Mouse (Mus musculus) NIH3T3 (cell line): Measurements from ENCODE around the gene Pdgfc.
"Not testable (repeated sequence)": the region's sequence is repeated elsewhere in the genome, so short reads cannot be mapped to it uniquely, and the experiment has no call there.

Experiments
- DNase-seq: peaks from one replicate; pipeline ENCODE4 v3.0.0-alpha.2; 2012; ENCODE audit warnings: low read depth

The Pdgfc gene

DNA sequence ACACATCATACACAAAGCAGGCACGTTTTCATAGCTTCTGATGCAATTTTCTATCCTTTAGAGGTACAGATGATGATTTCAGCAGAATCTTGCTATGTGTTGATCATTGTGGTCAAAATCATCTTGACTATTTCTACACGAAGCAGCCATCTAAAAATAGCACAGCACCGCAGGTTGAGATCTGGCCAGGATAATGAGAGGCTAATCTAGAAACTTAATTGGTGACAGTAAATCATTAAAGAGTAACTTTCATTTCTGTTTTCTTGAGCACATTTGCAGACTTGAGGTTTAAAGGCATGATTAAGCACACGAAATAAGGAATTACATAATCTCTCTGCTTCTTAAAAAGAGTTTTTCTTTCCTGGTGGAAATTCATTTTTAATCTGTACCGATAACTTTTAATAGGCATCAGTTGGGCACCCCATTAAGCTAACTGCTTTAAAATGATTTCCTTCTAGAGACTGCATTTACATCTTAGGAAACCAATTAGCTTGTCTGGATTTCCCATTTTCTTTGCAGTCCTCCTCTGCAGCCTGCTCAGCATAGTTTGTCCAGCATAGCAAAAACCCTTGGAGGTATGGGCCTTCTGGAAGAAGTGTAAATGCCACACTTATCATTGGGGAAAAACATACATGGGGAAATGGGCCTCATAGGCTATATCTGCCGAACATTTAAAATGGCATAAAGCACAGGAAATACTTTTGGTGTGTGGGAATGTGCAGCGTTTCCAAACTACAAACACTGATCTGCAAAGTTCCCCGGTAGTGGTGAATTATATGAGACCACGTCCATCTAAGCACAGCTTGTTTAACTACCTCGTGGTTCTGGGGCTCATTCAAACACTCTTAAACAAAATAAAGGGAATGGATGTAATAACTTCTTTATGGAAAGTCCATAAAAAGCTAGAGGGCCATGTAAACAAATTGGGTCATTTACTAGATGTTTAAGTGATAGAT lies 10.7 kb downstream of the Pdgfc start:
- peak; percentile 55 for DNase-seq

DNA sequence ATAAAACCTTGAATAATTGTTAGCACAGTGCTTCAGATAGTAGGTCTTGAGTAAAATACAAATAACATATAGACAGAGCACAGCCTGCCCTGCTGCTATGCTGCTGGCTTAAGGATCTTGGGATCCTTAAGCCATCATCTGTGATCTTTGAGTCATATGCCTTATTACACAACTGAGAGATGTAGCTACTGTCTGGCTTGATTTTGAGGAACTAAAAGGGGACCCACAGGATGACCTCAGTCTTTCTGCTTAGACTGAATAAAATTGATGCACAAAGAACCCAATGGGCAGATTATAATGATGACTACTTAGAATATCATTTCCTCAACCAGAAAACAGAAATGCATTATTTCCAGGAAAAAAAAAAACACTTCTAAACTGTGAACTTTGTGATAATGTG lies 15.3 kb downstream of the Pdgfc start:
- DNase-seq = no peak

DNA sequence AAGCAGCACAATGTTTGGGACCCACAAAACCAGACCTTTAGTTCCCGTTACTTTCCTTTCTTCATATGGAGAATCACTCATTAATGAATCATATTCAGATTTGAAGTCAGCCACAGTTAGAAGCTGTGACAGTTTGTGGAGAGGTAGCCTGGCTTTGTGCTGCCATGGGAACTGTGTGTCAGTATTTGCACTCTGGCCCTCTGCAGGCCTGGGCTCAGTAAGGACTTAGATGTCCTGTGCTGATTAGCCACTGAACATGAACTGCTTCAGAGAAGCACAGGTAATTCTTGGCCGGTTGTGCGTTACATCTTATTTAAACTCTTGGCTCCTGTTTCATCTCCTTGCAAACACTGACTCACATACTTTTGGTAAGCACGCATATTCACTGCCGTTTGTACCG lies 16.2 kb downstream of the Pdgfc start:
- DNase-seq = no peak

DNA sequence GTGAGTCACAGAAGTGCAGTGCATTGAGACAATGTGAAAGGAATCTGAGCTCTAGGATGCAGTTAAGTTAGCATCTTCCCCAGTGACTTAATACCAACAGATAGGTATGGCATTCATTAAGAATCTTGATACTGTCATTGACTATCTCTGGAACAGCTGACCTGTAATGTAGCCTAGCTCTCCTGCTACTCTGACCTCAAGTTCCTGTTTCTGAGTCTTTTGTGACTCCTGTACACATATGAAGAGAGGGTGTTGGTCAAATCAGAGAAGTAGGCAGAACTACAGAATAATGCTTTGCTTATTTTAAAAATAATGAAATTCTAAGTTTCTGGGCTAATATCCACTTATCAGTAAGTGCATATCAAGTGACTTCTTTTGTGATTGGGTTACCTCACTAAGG lies 17.9 kb downstream of the Pdgfc start:
- DNase-seq = no peak

DNA sequence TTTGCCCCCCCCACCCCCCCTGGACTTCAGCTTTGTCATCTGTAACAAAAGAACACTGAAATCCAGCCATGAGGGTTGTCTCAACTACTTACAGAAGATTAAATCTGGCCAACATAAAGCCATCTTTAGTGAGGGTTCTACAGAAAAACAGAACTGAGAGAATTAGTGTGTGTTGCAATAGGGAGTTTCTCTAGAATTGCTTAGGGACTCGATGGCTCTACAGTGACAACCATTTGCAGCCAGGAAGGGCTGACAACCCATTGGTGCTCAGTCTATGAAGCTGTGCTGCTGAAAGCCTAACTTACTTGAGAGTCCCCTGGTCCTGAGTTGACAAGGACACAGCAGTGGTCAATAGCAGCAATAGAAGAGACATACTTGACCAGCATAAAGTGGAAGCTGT lies 21.5 kb downstream of the Pdgfc start:
- no peak for DNase-seq

DNA sequence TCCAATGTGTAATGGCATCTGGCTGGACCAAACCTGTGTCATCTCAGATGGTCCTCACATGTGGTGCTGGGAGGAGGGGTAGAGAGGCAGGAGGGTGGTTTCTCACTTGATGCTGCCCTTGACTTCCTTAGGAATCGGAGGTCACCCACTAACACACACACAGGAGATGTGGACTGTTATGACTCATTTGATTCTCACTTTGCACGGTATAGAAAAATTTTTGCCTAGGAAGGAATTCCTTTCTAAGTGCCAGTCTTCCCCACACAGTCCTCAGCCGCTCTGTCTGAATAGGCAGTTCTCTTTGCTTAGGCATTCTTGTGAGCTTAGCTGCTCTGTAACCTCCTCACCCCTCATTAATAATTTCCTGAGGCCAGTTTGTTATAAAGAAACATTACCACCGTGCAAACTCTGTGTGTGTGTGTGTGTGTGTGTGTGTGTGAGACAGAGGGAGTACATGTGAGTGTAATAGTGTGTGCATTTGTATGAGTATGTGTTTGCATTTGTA lies 22.4 kb downstream of the Pdgfc start:
- DNase-seq = peak; percentile 79

DNA sequence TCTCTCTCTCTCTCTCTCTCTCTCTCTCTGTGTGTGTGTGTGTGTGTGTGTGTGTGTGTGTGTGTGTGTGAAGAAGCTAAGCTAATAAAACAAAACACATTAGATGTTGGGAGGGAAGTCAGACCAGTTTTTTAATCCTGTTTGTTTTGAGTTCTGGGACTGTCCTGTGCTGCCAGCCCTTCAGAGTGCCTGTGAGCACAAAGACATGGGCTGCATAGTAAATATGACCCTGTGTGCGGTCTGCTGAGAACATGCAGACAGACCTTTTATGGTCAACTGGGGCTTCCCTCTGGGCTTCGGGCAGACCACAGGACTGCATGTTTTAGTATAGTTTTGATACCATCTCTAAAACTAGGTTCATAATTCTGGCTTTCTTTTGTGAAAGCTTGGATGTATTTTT lies 32.3 kb downstream of the Pdgfc start:
- DNase-seq = no peak

DNA sequence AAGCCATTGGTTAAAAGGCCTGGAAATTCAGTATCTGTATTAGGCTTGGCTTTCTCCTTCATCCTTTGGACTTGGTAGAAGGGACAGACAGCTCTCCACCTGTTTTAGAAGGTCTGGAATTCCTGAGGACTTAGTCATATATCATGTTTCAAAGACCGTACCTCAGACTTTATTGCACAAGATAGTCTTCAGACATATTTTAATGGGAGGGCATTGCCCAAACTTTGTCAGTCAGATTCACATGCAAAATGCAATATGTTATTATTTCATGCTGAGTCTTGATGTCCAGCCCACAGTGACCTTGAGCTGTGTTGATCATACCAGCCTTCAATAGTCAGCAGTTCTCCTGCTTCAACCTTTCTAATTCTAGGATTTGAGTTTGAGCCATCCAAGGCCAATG lies 64.9 kb downstream of the Pdgfc start:
- peak; percentile 57 for DNase-seq

DNA sequence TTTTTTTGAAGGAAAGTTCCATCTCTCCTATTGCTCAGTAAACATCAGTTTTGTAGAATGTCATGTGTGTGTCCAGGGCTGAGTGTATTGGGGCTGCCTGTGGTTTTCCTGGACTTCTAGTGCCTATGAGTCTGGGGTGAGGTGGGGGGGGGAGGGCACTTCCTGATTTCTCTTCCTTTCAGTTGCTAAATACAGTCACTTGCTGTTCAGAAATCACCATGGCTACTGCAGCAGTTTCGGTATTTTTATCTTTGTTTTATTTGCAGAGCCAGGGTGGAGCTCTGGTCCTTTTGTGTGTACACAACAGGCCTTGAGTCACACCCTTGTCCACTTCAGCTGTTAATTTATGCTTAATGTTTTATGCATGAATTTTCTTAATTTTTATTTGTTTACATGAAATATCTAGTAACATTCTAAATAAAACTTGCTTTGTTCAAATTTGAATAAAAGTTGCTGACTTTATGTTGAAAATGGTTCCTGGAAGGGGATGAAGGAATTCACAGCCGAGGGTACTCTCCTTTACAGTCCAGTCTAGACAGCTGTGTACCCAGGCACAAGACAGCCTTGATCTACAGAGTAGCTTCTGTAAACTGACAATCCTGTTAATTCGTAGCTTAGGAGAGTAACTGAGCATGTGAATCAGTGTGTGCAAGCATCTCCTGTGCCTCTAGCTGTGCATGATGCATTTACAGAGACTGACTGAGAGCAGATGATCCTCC lies 66.1 kb downstream of the Pdgfc start:
- peak; percentile 46 for DNase-seq

DNA sequence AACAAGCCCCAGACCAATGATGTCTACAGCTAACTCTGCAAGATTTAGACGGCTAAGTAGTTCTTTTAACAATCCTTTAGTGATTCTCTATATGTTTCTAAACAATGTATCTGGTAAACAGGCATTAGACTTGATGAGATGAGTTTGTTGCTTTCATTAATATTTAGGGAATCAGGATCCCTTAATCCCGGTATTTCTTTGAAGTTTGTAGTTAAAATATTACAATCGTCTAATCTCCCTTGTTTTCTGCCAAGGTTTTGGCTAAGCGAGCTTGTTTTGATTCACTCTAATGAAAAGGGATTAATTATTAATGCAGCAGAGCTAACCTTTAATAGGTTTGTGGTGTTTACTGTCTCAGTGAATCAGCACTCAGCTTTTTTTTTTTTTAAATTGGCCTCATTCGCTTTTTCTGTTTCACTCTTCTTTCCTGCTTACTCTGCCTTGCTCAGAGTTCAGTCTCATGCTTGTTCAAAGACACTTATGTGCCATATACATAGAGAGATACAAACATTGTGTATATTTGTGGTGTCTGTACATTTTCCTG lies 66.7 kb downstream of the Pdgfc start:
- no peak for DNase-seq

DNA sequence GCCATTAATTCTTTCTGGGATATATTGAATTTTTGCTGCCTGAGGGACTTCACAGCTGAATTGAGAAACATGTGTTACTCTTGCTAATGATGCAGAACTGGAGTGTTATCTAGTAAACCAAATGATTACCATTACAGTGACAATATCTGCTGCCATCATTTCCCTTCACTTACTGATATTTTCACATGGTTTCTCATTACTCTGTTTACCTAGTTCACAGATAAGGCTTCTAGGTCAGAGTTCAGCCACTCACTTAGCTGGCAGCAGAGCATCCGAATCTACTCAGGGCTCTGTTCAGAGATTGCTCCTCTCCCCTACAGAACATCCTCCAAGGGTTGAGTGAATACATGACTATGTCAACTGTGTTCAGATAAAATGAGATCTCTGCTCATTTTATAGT lies 71.3 kb downstream of the Pdgfc start:
- DNase-seq = no peak

DNA sequence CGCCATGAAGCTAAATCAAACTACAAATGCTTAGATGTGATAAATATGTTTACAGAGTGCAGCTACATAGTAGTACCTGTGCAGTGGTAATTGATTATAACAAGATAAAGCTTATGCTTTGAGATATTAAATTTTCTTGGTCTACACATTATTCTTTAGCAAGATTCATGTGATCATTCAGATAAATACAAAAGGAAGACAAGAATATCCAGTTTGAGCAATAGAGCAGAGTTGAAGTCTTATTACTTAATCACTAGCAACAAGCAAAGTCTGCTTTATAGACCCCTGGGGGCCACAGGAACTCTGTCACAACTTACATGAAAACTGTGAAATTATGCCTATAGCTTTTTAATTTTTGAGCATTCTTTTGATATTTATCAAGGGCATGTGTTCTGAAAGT lies 74.8 kb downstream of the Pdgfc start:
- no peak for DNase-seq

DNA sequence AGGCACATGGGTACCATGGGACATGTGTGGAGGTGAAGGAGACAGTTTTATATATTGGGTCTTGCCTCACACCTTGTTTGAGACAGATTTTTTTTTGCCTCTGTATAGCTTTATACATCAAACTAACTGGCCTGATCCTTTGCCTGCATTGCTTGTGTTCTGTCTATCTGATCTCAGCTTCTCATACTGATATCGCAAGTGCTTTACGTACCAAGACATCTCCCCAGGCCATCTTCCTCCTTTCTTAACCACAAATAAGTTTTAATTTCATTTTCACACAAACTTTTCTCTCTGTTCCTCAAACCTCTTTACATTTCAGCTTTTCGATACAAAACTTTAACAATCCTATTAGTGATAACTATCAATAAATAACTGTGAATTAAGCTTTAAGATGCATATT lies 76.7 kb downstream of the Pdgfc start:
- no peak for DNase-seq

DNA sequence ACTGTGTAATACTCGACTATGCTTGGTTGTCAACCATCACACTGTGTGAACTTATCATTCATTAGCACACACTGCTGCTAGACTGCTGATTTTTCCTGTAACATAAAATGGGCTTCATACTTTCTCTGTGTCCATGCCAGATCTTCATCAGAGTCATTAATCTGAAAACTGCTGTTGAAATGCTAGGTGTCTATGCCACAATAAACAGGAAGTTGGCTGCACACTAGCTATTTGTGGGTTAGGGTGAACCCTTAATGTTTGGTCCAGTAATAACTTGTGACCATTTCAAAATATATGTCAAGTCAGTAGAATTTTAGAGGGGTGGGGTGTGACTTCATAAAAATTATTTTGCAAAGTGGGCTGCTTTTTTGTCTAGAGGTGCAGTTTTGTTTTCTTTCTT lies 84.4 kb downstream of the Pdgfc start:
- peak; percentile 34 for DNase-seq

DNA sequence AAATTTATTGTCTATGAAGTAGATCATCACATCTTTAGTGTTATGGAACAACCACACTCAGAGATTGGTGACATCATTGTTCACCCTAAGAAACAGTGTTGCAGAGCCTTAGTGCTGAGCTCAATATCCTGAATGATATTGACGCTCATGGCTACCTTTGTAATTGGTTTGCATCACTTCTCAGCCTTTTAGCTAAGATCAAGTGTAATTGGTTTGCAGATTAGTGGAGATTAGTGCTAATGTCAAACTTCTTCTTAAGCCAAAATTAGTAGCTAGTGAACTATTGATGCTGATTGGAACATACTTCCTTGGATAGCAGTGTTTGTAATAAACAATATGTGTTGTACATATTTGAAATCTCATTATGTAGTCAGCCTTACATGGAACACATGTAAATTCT lies 85.5 kb downstream of the Pdgfc start:
- DNase-seq = no peak

DNA sequence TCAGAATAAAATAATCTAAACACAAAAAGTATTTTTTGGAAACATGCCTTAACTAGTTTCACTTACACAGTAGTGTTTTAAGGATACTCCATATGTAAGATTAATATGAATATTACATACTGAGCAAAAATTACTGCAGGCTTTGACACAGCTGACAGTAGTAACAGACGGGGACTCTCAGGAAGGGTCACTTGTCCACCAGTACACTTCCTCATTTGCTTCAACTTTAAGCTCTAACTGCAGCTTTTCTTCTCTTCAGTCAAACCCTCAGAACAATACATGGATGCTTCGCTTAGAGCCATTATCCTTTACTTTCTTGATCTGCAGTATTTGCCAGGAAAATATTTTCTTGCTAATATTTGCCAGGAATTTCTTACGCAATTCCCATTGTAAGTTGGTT lies 87.2 kb downstream of the Pdgfc start:
- peak; percentile 14 for DNase-seq

DNA sequence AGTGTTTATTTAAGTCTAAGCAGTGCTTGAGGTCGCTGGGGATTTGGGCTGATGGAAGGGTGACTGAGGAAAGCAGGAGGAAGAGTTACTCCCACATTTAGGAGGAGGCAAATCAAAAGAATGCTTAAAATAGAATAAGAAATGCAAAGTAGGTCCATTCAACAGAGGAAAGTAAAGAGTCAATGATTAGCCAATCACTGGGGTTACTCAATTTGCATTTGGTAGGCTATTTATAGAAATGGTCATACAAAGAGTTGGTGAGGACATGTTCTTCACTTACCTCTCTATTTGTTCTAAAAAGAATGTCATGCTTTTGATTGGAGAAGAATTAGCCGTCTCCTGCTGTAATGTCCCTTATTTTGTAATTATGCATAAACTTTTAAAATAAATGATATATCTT lies 90.8 kb downstream of the Pdgfc start:
- no peak for DNase-seq

DNA sequence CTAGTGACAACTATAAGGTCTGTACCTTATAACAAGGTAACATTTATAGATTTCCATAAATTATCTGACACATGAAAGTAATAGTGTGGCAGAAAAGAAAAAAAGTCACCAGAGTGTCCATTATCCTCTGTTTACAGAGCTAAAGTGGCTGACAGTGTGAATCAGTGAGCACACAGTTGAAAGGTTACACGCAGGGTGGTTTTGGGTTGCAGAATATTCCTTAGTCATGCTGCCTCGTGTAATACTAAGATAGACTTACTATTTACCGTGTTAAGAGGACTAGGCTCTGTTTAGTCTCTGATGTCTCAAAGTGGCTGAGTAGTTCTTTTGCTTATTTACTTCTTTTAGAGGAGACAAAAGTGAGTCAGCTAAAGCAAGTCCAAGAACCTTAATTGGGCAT lies 100.8 kb downstream of the Pdgfc start:
- peak; percentile 65 for DNase-seq

DNA sequence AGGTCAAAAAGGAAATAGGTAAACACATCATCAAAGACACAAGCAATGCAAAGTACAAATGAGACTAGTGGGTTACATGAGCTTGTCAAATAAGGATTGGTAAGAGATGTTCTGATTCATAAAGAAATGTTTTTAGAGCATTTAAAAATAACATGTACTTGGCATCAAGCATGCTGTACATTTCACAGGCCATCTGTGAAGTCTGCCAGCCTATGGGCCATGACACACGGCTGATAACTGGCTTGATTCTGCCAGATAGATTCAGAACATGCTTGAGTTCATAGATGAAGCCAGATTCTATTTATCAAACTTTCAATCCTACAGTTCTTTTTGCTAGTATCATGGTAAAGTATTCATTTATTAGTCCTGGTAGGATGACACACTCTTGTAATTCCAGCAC lies 101.8 kb downstream of the Pdgfc start:
- DNase-seq = not testable (repeated sequence)

DNA sequence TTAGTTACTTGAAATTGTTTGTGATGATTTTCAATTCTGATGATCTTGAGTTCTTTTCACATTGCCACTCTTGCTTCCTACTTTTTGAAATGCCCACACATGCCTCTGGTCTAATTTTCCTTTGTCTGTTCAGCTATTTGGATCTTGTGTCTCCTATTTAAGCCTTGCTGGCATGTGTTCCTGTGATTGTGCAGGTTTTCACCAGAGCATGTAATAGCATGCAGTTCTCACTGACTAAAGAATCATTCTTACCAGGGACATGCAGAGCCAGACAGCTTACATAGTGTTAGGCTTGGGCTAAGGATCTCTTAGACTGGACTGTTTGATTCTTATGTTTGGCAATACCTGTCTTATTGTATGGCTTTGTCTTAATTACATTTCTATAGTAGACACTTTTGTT lies 107.5 kb downstream of the Pdgfc start:
- no peak for DNase-seq

DNA sequence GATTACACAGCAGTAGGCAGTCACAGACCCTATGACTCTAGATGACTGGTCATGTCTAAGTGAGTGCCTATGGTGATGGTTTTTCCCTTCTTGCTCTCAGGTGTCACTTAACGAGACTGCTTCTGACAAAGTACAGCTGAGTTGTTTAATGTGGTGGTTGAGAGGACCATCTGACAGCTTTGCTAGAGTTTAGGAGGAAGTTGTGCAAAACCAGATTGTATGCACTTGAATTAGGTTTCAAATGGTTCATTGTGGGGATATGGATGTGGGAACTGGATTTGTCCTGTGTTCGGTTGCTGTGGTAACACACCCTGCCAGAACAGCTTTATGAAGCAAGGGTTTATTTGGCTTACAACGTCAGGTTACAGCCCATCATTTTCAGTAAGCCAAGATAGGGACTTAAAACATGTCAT lies 112.9 kb downstream of the Pdgfc start:
- no peak for DNase-seq

DNA sequence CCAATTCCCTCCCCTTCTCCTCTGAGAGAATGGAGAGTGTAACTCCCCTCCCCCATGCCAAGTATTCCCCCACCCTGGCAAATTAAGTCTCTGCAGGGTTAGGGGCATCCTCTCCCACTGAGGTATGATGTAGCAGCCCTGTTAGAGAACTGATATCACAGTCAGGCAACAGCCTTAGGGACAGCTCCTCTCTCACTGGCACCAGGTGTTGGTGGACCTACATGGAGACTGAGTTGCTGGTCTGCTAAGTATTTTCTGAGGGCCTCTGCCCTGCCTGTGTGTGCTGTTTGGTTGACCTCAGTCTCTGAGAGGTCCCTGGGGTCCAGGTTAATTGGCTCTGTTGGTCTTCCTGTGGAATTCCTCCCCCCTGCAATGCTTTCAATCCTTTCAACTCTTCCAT lies 114.0 kb downstream of the Pdgfc start:
- no peak for DNase-seq

DNA sequence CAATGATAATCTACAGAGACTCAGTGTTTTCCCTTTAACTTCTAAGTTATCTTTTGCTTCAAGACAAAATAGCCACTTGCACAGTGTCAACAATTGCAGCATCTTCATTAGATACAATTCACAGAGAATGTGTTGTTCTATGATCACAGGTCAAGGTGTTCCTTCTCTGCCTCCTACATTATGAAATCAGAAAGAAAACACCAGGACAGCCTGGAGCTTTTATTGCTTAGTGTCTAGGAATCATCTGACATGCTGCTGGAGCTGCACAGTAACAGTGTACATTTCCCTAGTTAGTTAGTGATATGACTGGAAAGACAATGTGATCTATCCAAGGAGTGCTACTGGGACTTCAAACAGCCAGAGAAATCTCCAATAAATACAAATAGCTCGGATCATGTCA lies 118.2 kb downstream of the Pdgfc start:
- no peak for DNase-seq
